Mouse (Mus musculus) heart, adult 18-20 months (tissue): ENCODE results near the gene Rbm33. TPM values are rescaled to one million over a fixed set of nuclear protein-coding genes. Genes with fewer than 3 reads are reported as not detected.

Experiments used
- DNase-seq, 2 experiments: peaks; one replicate each; pipeline ENCODE4 v3.0.0; 2021 to 2022; ENCODE audit warnings: mixed read lengths in 1 of 2
- total RNA-seq, 2 experiments: library from RNA; stranded (reverse); gene quantifications; 2 replicates each; pipeline ENCODE4 v1.2.3; 2021

The Rbm33 gene
- total RNA-seq, 2 experiments from 2014 or later: 36.0 to 43.0 TPM

- peak; percentile 18 to 43 for DNase-seq
Measured at GRCm38 (mm10) chr5:28412006-28412685, 95.2 kb downstream of the Rbm33 start.

GRCm38 (mm10) chr5:28413533-28413932 lies 96.6 kb downstream of the Rbm33 start:
- DNase-seq: peak; percentile 23 to 39

GRCm38 (mm10) chr5:28414076-28414475 lies 97.2 kb downstream of the Rbm33 start:
- peak in 1 of 2 experiments; percentile 1 for DNase-seq

- DNase-seq: no peak
Measured at GRCm38 (mm10) chr5:28416029-28416428, 99.1 kb downstream of the Rbm33 start.

GRCm38 (mm10) chr5:28418734-28419133 lies 101.8 kb downstream of the Rbm33 start:
- no peak for DNase-seq

- DNase-seq: peak; percentile 2 to 14
Measured at GRCm38 (mm10) chr5:28419640-28420265, 102.8 kb downstream of the Rbm33 start.

- DNase-seq: no peak
Measured at GRCm38 (mm10) chr5:28423781-28424180, 106.9 kb downstream of the Rbm33 start.

- no peak for DNase-seq
Measured at GRCm38 (mm10) chr5:28425926-28426325, 109.0 kb downstream of the Rbm33 start.

GRCm38 (mm10) chr5:28450126-28450890 lies 133.4 kb downstream of the Rbm33 start:
- no peak for DNase-seq

- DNase-seq: peak; percentile 46 to 86
Measured at GRCm38 (mm10) chr5:28451053-28451638, 134.2 kb downstream of the Rbm33 start.

- peak in 1 of 2 experiments; percentile 0 for DNase-seq
Measured at GRCm38 (mm10) chr5:28453086-28453485, 136.2 kb downstream of the Rbm33 start.

GRCm38 (mm10) chr5:28453523-28453922 lies 136.6 kb downstream of the Rbm33 start:
- DNase-seq: peak in 1 of 2 experiments; percentile 0

GRCm38 (mm10) chr5:28454546-28454945 lies 137.6 kb downstream of the Rbm33 start:
- no peak for DNase-seq

- no peak for DNase-seq
Measured at GRCm38 (mm10) chr5:28455721-28456120, 138.8 kb downstream of the Rbm33 start.

GRCm38 (mm10) chr5:28456366-28456765 lies 139.4 kb downstream of the Rbm33 start:
- no peak for DNase-seq

GRCm38 (mm10) chr5:28457921-28458641 lies 141.2 kb downstream of the Rbm33 start:
- DNase-seq: no peak

GRCm38 (mm10) chr5:28458821-28459240 lies 141.9 kb downstream of the Rbm33 start:
- no peak for DNase-seq

GRCm38 (mm10) chr5:28459456-28460225 lies 142.7 kb downstream of the Rbm33 start:
- no peak for DNase-seq

GRCm38 (mm10) chr5:28460556-28461350 lies 143.8 kb downstream of the Rbm33 start:
- DNase-seq: no peak

- no peak for DNase-seq
Measured at GRCm38 (mm10) chr5:28461376-28461775, 144.5 kb downstream of the Rbm33 start.
